Comparison of ENCODE assay signal across 8 mouse cellular contexts in the genomic region with DNA sequence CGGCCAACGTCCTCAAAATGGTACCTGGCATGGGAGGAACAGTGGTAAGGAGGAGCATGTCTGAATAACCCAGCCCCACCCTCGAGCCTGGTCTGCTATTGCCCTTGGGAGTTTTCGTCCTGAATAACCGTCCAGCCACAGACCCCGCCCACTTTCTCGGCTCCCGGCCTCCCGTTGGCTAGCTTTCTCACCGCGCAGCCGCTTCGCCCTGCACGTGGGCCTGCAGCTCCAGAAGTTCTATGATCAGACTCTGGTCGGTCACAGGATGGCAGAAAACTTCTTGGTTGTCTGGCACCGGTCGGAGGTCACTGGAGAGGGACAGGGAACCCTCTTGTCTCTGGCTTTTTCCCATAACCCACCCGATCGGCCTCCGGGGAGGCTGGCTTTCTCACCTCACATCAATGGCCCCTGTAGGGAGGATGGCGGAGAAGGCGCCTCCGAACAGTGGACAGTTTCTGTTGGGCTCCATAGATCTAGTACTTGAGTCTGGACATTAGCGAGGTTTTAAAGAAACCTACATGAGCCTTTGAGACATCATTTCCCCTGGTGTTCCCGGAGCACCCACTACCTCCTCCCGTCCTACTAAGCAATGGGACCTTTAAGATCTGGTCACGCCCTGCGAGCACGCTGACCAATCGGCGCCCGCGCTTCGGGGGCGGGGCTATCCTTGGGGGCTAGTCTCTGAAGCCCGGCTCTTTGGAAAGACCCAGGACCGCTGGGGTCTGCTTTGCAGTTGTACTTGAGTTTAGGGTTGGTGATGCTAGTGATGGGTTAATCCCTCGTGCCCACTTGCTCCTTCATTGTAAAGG. TPM values are rescaled to one million over a fixed set of nuclear protein-coding genes. Genes with fewer than 3 reads are reported as not detected.
DNase-seq lines count a peak whose midpoint lies in the region; ATAC-seq lines count a peak whose summit lies in the region.
"Not testable (repeated sequence)": the region's sequence is repeated elsewhere in the genome, so short reads cannot be mapped to it uniquely, and the experiment has no call there.

No protein-coding gene starts in this region.

- DNase-seq in WW6 (ENCODE audit: low read depth, low spot score): peak; percentile 87
- peak; percentile 81 to 85 for DNase-seq in cerebellum, postnatal 36 days
- DNase-seq in gastrocnemius, adult 18-20 months (ENCODE audit: low spot score): peak; percentile 89
- DNase-seq in left cerebral cortex, adult 18-20 months (ENCODE audit: low spot score in 2 of 2): peak; percentile 77 to 79
- peak; percentile 88 to 89 for DNase-seq in lung, postnatal 4 days
- peak; percentile 90 for DNase-seq in retina, postnatal 1 day
- DNase-seq in urinary bladder, adult 18-20 months (ENCODE audit: low spot score in 2 of 2): peak; percentile 64 to 72

- ATAC-seq in hindbrain, embryonic 16.5 days: peak; percentile 90

- not testable (repeated sequence) for H3K27ac ChIP-seq in hindbrain, embryonic 16.5 days (ENCODE audit: low read depth, low read length)

- H3K9me3 ChIP-seq in hindbrain, embryonic 16.5 days (ENCODE audit: control insufficient read depth, low read length): not testable (repeated sequence)

- not testable (repeated sequence) for H3K36me3 ChIP-seq in hindbrain, embryonic 16.5 days (ENCODE audit: control insufficient read depth, insufficient read depth, low read length)

- H3K4me2 ChIP-seq in hindbrain, embryonic 16.5 days (ENCODE audit: low read length): peak overlapping the region; percentile 73

- H3K9ac ChIP-seq in hindbrain, embryonic 16.5 days (ENCODE audit: low read depth, low read length): peak overlapping the region; percentile 57

- WGBS in hindbrain, embryonic 16.5 days: under 1% methylated on average over 37 of the region's 38 CpGs

- H3K27me3 ChIP-seq in hindbrain, embryonic 16.5 days (replicated peaks; ENCODE audit: control insufficient read depth, insufficient read depth, low read length): not testable (repeated sequence)

- H3K4me1 ChIP-seq in hindbrain, embryonic 16.5 days (ENCODE audit: control insufficient read depth, insufficient read depth, low read depth, low read length): not testable (repeated sequence)

- peak overlapping the region; percentile 46 for H3K4me3 ChIP-seq in hindbrain, embryonic 16.5 days (ENCODE audit: low read length)

RNA-seq across cellular contexts. Expression of a gene that starts 1.5 kb away (rescaled TPM):
- total RNA-seq in gastrocnemius, adult 18-20 months (2021): 10 to 100 TPM; 59.5 to 62.4 TPM
- 30.0 and 36.9 TPM in 2 replicates for polyA plus RNA-seq in hindbrain, embryonic 16.5 days (2015; fragmentation: Nextera tagmentation; extraction: Ambion mirVana)
- 10 to 100 TPM; 17.8 to 18.2 TPM for total RNA-seq in left cerebral cortex, adult 18-20 months (2021)

RNA-seq across cellular contexts. Expression of a gene that starts 5.5 kb away (rescaled TPM):
- total RNA-seq in gastrocnemius, adult 18-20 months (2021): 1 to 10 TPM; 4.8 to 5.2 TPM
- 2.3 and 3.4 TPM in 2 replicates for polyA plus RNA-seq in hindbrain, embryonic 16.5 days (2015; fragmentation: Nextera tagmentation; extraction: Ambion mirVana)
- 1 to 10 TPM; 5.6 to 6.7 TPM for total RNA-seq in left cerebral cortex, adult 18-20 months (2021)

RNA-seq across cellular contexts. Expression of a gene that starts 16.2 kb away (rescaled TPM):
- total RNA-seq in gastrocnemius, adult 18-20 months (2021): 1 to 10 TPM; 5.8 to 9.7 TPM
- polyA plus RNA-seq in hindbrain, embryonic 16.5 days (2015; fragmentation: Nextera tagmentation; extraction: Ambion mirVana): 27.2 and 33.9 TPM in 2 replicates
- 10 to 100 TPM; 20.4 to 24.0 TPM for total RNA-seq in left cerebral cortex, adult 18-20 months (2021)

RNA-seq across cellular contexts. Expression of a gene that starts 34.8 kb away (rescaled TPM):
- 1 to 10 TPM; 7.0 to 9.6 TPM for total RNA-seq in gastrocnemius, adult 18-20 months (2021)
- polyA plus RNA-seq in hindbrain, embryonic 16.5 days (2015; fragmentation: Nextera tagmentation; extraction: Ambion mirVana): 12.9 and 16.4 TPM in 2 replicates
- 10 to 100 TPM; 26.1 to 26.2 TPM for total RNA-seq in left cerebral cortex, adult 18-20 months (2021)

RNA-seq across cellular contexts. Expression of a gene that starts 42.3 kb away (rescaled TPM):
- total RNA-seq in gastrocnemius, adult 18-20 months (2021): 1 to 10 TPM; 9.4 to 9.5 TPM
- polyA plus RNA-seq in hindbrain, embryonic 16.5 days (2015; fragmentation: Nextera tagmentation; extraction: Ambion mirVana): 62.9 and 66.0 TPM in 2 replicates
- total RNA-seq in left cerebral cortex, adult 18-20 months (2021): 10 to 100 TPM; 37.8 to 46.0 TPM
